Mouse (Mus musculus) common myeloid progenitor, adult 5-6 weeks (primary cell): Measurements from ENCODE around the gene Actr1a. TPM values are rescaled to one million over a fixed set of nuclear protein-coding genes. Genes with fewer than 3 reads are reported as not detected.

Source experiments
- ATAC-seq: replicated peaks from 2 replicates; pipeline ENCODE4 v1.8.0; 2016; ENCODE audit warnings: low read depth, mild to moderate bottlenecking, moderate TSS enrichment, inconsistent platforms; ENCODE audit not compliant: poor library complexity, severe bottlenecking
- total RNA-seq: library from RNA; stranded (forward); fragments of 200-1000, 187-1606 nt; gene quantifications from 2 replicates; pipeline ENCODE4 v1.2.3, GENCODE M21; 2017

Gene Actr1a
- 80.1 TPM in 2 replicates for total RNA-seq

- ATAC-seq, result peak; percentile 79
These were observed at the start of gene Actr1a for GRCm38 (mm10) chr19:46395109-46396009. Actr1a (minus strand) TSS chr19:46395748.

GRCm38 (mm10) chr19:46444209-46444608 is 48.7 kb upstream of the Actr1a start:
- ATAC-seq, result peak; percentile 85

- ATAC-seq, result no peak
These were observed 48.0 kb upstream of the Actr1a start for GRCm38 (mm10) chr19:46443509-46443908.

- ATAC-seq, result no peak
These were observed 39.9 kb upstream of the Actr1a start for GRCm38 (mm10) chr19:46435492-46435891.

GRCm38 (mm10) chr19:46434591-46434990 is 39.0 kb upstream of the Actr1a start:
- ATAC-seq, result no peak

- ATAC-seq, result no peak
These were observed 38.6 kb upstream of the Actr1a start for GRCm38 (mm10) chr19:46434148-46434547.

GRCm38 (mm10) chr19:46433712-46434111 is 38.2 kb upstream of the Actr1a start:
- ATAC-seq, result no peak

- ATAC-seq, result no peak
These were observed 33.7 kb upstream of the Actr1a start for GRCm38 (mm10) chr19:46429250-46429649.

- ATAC-seq, result no peak
These were observed 30.9 kb upstream of the Actr1a start for GRCm38 (mm10) chr19:46426488-46426887.

- ATAC-seq, result no peak
These were observed 29.7 kb upstream of the Actr1a start for GRCm38 (mm10) chr19:46425266-46425665.

GRCm38 (mm10) chr19:46422384-46423338 is 27.1 kb upstream of the Actr1a start:
- 0 out of 2 replicates have a peak, but pooled peaks have one; percentile 11 for ATAC-seq

- ATAC-seq, result no peak
These were observed 24.9 kb upstream of the Actr1a start for GRCm38 (mm10) chr19:46420410-46420809.

GRCm38 (mm10) chr19:46418051-46418450 is 22.5 kb upstream of the Actr1a start:
- ATAC-seq, result no peak

GRCm38 (mm10) chr19:46416276-46416675 is 20.7 kb upstream of the Actr1a start:
- no peak for ATAC-seq

- no peak for ATAC-seq
These were observed 18.9 kb upstream of the Actr1a start for GRCm38 (mm10) chr19:46414486-46414885.

GRCm38 (mm10) chr19:46413969-46414368 is 18.4 kb upstream of the Actr1a start:
- ATAC-seq, result no peak

GRCm38 (mm10) chr19:46412056-46412805 is 16.7 kb upstream of the Actr1a start:
- no peak for ATAC-seq

- ATAC-seq, result peak; percentile 47; the same call in 1 of the 2 replicates
These were observed 14.0 kb upstream of the Actr1a start for GRCm38 (mm10) chr19:46409506-46409905.

- ATAC-seq, result no peak
These were observed 11.2 kb upstream of the Actr1a start for GRCm38 (mm10) chr19:46406592-46407386.
